Mouse (Mus musculus): ENCODE measurements around the gene Osbp.

Osbp gene

GRCm38 (mm10) chr19:12010916-12011559 is 45.3 kb downstream of the Osbp start:
- peak; percentile 96 for DNase-seq (ENCODE audit: low read depth, low spot score)

DNA sequence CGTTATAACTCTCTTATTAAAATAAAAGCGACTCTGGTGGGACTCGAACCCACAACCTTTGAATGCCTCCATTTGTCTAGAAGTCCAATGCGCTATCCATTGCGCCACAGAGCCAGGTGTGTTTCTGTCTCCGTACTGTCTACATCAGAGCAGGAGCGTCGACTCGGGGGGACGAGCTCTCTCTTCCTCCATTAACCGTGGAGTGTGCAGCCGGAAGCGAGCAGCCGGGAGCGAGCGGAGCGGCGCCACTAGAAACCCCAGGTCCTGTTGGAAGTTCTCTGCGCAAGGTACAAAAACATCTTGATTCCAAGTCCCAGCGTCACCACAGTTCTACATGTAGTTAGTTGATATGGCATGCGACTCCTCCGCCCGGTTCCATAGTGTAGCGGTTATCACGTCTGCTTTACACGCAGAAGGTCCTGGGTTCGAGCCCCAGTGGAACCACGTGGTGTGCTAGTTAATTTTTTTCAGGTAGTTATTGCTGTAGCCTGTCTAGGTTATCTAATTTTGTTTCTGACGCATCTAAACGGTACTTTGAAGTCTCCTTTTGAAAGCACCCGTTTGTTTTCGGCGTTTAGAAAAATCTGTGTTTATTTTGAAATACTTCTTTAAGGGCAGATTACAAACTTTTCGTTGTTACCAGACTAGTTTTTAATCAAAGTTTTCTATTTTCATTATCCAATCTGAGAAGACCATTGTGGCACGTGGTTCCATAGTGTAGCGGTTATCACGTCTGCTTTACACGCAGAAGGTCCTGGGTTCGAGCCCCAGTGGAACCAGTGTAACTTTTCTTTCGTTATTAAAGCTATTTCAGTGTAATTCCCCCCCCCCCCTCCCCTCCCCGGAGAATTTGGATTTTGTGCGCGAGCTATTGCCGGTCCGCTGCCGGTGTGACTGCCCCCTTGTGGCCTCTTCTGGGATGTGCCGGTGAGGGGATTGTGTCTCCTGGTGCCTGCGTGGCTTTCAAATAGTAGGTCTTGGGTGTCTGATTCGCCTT is 46.1 kb downstream of the Osbp start:
- peak; percentile 95 for DNase-seq (ENCODE audit: low read depth, low spot score)

DNA sequence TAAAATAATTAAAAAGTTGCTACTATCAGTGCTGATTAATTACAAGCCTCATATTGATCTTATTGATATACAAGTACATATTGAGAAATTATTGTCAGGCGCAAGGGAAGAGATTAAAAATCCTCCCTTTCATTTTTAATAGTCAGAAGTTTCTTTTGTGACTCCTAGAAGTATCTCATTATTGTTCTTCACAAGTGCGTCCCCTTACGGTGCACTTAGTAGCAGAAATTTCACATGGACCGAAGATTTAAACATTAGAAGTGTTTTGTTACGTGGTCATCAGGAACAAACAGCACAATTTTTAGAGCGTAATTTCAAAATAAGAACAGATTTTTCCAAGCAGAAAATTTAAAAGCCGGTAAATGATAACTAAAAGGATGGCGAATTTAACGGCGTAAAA is 46.9 kb downstream of the Osbp start:
- DNase-seq (ENCODE audit: low read depth, low spot score): no peak

- DNase-seq (ENCODE audit: low read depth, low spot score): peak; percentile 57
Measured at GRCm38 (mm10) chr19:12013228-12013627, 47.5 kb downstream of the Osbp start.

- peak; percentile 74 for DNase-seq (ENCODE audit: low read depth, low spot score)
Measured at GRCm38 (mm10) chr19:12015708-12016107, 50.0 kb downstream of the Osbp start.

GRCm38 (mm10) chr19:12016192-12016591 is 50.5 kb downstream of the Osbp start:
- peak; percentile 80 for DNase-seq (ENCODE audit: low read depth, low spot score)

DNA sequence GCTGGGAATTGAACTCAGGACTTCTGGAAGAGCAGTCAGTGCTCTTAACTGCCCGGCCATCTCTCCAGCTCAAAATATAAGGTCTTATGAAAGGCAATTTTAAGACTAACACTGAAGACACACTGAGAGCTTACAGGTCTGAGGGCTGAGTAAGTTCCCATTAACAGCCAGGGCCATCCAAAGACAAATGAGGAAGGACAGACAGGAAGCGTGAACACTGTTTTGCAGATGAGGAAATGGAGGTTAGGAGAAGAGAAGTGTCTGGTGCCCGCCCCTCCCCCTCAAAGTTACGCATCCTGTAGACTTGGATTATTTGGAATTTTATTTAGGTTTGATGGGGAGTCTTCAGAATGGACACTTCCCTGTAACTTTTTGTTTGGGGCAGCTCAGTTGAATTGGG is 58.4 kb downstream of the Osbp start:
- DNase-seq (ENCODE audit: low read depth, low spot score): no peak

- DNase-seq (ENCODE audit: low read depth, low spot score): no peak
Measured at GRCm38 (mm10) chr19:12025333-12025732, 59.6 kb downstream of the Osbp start.

- DNase-seq (ENCODE audit: low read depth, low spot score): no peak
Measured at GRCm38 (mm10) chr19:12026606-12027005, 60.9 kb downstream of the Osbp start.

GRCm38 (mm10) chr19:12037727-12038126 is 72.0 kb downstream of the Osbp start:
- DNase-seq (ENCODE audit: low read depth, low spot score): peak; percentile 22

- no peak for DNase-seq (ENCODE audit: low read depth, low spot score)
Measured at GRCm38 (mm10) chr19:12041217-12041616, 75.5 kb downstream of the Osbp start, which contains the start of gene Olfr1423. Olfr1423 (minus strand) TSS chr19:12041317.

DNA sequence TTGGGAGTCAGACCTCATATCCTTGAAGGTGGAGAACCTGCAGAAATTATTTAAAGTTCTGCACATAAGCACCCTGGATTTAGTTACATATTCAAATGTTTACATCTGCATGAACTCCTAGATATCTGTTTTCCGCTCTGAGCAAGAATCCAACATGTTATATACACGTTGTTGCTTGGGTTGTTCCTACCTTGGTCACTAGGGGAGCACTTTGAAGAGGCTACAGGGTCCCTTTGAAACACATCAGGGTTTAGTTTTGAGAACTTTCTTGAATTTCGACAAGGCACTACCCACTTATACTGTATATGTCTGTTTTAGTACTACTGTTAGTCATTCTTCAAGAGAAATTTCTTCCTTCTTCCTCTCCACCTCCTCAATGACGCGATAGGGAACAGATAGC is 77.4 kb downstream of the Osbp start:
- DNase-seq (ENCODE audit: low read depth, low spot score): peak; percentile 60

Measured in R1 (cell line).